Mouse (Mus musculus): ENCODE data around the gene Rnf32.

Gene Rnf32

DNA sequence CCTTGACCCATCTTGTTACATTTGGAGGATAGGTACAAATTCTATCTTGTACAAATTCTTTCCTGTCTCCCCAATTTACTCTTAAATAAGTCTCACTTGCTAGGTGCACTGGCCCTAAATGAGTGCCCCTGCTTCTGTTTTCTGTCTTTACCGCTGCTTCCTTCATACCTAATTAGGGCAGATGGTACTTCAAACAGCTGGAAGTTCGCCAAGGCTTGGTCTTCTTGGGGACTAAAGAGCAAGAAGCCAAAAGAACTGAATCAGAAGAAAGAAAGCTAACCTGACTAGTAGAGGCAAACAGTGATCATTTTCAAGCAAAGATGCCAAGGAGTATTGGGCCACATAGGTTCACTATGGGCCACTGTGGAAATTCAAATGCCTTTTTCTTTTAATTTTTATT lies 77.6 kb downstream of the Rnf32 start:
- no peak for DNase-seq (ENCODE audit: low spot score in 2 of 2)

DNA sequence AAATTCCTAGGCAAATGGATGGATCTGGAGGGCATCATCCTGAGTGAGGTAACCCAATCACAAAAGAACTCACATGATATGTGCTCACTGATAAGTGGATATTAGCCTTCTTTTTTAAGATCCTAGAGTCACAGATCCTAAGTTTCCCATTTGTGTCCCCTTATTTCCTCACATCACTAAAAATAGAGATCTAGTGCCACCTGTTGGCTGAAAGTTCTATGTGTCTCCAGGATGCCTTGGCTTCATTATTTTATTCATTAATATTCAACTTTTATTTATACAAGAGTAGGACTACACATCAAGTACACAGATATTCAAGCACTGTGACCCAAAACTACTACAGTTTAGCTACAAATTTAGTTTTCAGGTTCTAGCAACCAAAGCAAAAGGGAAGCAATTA lies 79.0 kb downstream of the Rnf32 start:
- no peak for DNase-seq (ENCODE audit: low spot score in 2 of 2)

Data from frontal cortex, postnatal 14 days (tissue).